Mouse (Mus musculus) hindbrain, embryonic 10.5 days (tissue): Measurements from ENCODE around the gene Cd163l1. TPM values are rescaled to one million over a fixed set of nuclear protein-coding genes. Genes with fewer than 3 reads are reported as not detected.

ENCODE experiments used
- DNase-seq: peaks from one replicate; pipeline ENCODE4 v3.0.0-alpha.2; 2017; ENCODE audit warnings: low spot score
- H3K27ac ChIP-seq: fragments of 300-500 bp; sonication (generic); 2 replicates; pipeline ENCODE4 v1.5.1; 2016; ENCODE audit warnings: mild to moderate bottlenecking, moderate library complexity
- H3K27me3 ChIP-seq: fragments of 300-500 bp; sonication (generic); 2 replicates; pipeline ENCODE4 v1.6.1; 2016; ENCODE audit warnings: mild to moderate bottlenecking; ENCODE audit not compliant: poor library complexity, insufficient read depth, severe bottlenecking
- H3K36me3 ChIP-seq: fragments of 300-500 bp; sonication (generic); 2 replicates; pipeline ENCODE4 v1.6.1; 2016; ENCODE audit warnings: mild to moderate bottlenecking, moderate library complexity
- H3K4me1 ChIP-seq: fragments of 300-500 bp; sonication (generic); replicated peaks from 2 replicates; pipeline ENCODE4 v1.6.1; 2016; ENCODE audit warnings: mild to moderate bottlenecking
- H3K4me3 ChIP-seq: fragments of 300-500 bp; sonication (generic); 2 replicates; pipeline ENCODE4 v1.5.1; 2016; ENCODE audit warnings: mild to moderate bottlenecking, moderate library complexity
- H3K9me3 ChIP-seq: fragments of 300-500 bp; sonication (generic); 2 replicates; pipeline ENCODE4 v1.6.1; 2016; ENCODE audit warnings: mild to moderate bottlenecking, moderate library complexity
- WGBS: fragments of 180-500 bp; shearing (Covaris S2); methylation state at CpG from one replicate; pipeline ENCODE4 v1.1.7; 2016; 5-methylcytosine and 5-hydroxymethylcytosine counted together
- polyA plus RNA-seq: library from polyadenylated mRNA; unstranded; fragments of >200 nt; fragmentation: Nextera tagmentation; extraction: Ambion mirVana; gene quantifications from 2 replicates; pipeline ENCODE4 v1.2.1, GENCODE M21; 2016

Cd163l1 gene
- not detected in 2 replicates for polyA plus RNA-seq

- H3K27ac ChIP-seq = no peak within 1 kb of the TSS
- peaks cover 2% of the 10 kb centered on the region; the same call in 1 of the 2 replicates for H3K9me3 ChIP-seq
- H3K36me3 ChIP-seq = no peaks in the 10 kb centered on the region
- WGBS = 86% methylated on average over 2 of the region's 2 CpGs
- no peak for DNase-seq
- no peaks in the 10 kb centered on the region for H3K4me1 ChIP-seq
- no peak within 1 kb of the TSS for H3K4me3 ChIP-seq
- no peaks in the 10 kb centered on the region for H3K27me3 ChIP-seq
These were observed at the start of gene Cd163l1 for GRCm38 (mm10) chr7:140217967-140218366. Cd163l1 (plus strand) TSS chr7:140218267.

GRCm38 (mm10) chr7:140169386-140169785, 48.7 kb upstream of the Cd163l1 start:
- H3K4me1 ChIP-seq = no peaks in the 10 kb centered on the region
- no peaks in the 10 kb centered on the region for H3K36me3 ChIP-seq
- H3K4me3 ChIP-seq = no peak overlapping the region
- no peaks in the 10 kb centered on the region for H3K27me3 ChIP-seq
- H3K27ac ChIP-seq = no peak overlapping the region
- H3K9me3 ChIP-seq = no peaks in the 10 kb centered on the region
- DNase-seq = no peak
- 78% methylated on average over 4 of the region's 4 CpGs for WGBS

DNA sequence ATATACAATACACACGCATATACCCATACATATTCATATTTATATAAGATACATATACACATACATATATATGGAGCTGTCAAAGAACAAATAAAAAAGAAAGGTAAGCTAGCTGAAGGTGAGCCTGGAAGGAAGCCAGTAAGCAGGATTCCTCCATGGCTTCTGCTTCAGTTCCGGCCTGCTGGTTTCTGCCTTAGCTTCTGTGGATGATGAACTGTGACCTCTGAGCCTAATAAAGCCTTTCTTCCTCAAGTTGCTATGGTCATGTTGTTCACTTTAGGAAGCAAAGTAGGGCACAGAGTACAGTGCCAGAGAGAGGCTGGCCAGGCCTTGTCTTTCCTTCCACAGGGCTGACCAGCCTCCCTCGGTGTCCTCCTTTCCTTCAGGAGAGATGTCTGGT, 47.2 kb upstream of the Cd163l1 start:
- H3K27ac ChIP-seq = no peak overlapping the region
- no peak for DNase-seq
- no peaks in the 10 kb centered on the region for H3K27me3 ChIP-seq
- H3K36me3 ChIP-seq = no peaks in the 10 kb centered on the region
- 87% methylated on average over 3 of the region's 3 CpGs for whole genome bisulfite sequencing
- H3K4me3 ChIP-seq = no peak overlapping the region
- H3K4me1 ChIP-seq = no peaks in the 10 kb centered on the region
- no peaks in the 10 kb centered on the region for H3K9me3 ChIP-seq

GRCm38 (mm10) chr7:140172936-140173335, 45.1 kb upstream of the Cd163l1 start, which contains the start of gene Olfr523:
Olfr523 (plus strand) TSS chr7:140173217.
- Histone ChIP-seq H3K4me3 (no peak within 1 kb of the TSS), H3K4me1 (no peaks in the 10 kb centered on the region), H3K36me3 (no peaks in the 10 kb centered on the region), H3K27me3 (no peaks in the 10 kb centered on the region), H3K9me3 (no peaks in the 10 kb centered on the region), H3K27ac (no peak within 1 kb of the TSS)
- DNase-seq = no peak
- 50% methylated on average over 1 of the region's 1 CpGs for WGBS

GRCm38 (mm10) chr7:140179176-140179575, 38.9 kb upstream of the Cd163l1 start:
- Histone ChIP-seq H3K27ac (no peak overlapping the region), H3K9me3 (no peaks in the 10 kb centered on the region), H3K27me3 (no peaks in the 10 kb centered on the region), H3K36me3 (no peaks in the 10 kb centered on the region), H3K4me3 (no peak overlapping the region), H3K4me1 (no peaks in the 10 kb centered on the region)
- DNase-seq = no peak
- 91% methylated on average over 2 of the region's 2 CpGs for whole genome bisulfite sequencing

GRCm38 (mm10) chr7:140180692-140181091, 37.4 kb upstream of the Cd163l1 start:
- 82% methylated on average over 2 of the region's 2 CpGs for WGBS
- no peaks in the 10 kb centered on the region for H3K9me3 ChIP-seq
- no peaks in the 10 kb centered on the region for H3K27me3 ChIP-seq
- no peaks in the 10 kb centered on the region for H3K36me3 ChIP-seq
- H3K27ac ChIP-seq = no peak overlapping the region
- DNase-seq = no peak
- H3K4me1 ChIP-seq = no peaks in the 10 kb centered on the region
- no peak overlapping the region for H3K4me3 ChIP-seq

- no peaks in the 10 kb centered on the region for H3K36me3 ChIP-seq
- DNase-seq = no peak
- 91% methylated on average over 4 of the region's 4 CpGs for WGBS
- no peak overlapping the region for H3K27ac ChIP-seq
- H3K4me3 ChIP-seq = no peak overlapping the region
- H3K9me3 ChIP-seq = no peaks in the 10 kb centered on the region
- no peaks in the 10 kb centered on the region for H3K4me1 ChIP-seq
- H3K27me3 ChIP-seq = no peaks in the 10 kb centered on the region
These were observed 33.9 kb upstream of the Cd163l1 start for GRCm38 (mm10) chr7:140184206-140184605.

- 67% methylated on average over 18 of the region's 18 CpGs for WGBS
- no peak for DNase-seq
These were observed 31.1 kb upstream of the Cd163l1 start for GRCm38 (mm10) chr7:140186646-140187620.

GRCm38 (mm10) chr7:140187721-140188390, 30.2 kb upstream of the Cd163l1 start:
- Histone ChIP-seq H3K36me3 (no peaks in the 10 kb centered on the region), H3K4me3 (no peak overlapping the region), H3K27me3 (no peaks in the 10 kb centered on the region), H3K9me3 (no peaks in the 10 kb centered on the region), H3K4me1 (no peaks in the 10 kb centered on the region), H3K27ac (no peak overlapping the region)
- 86% methylated on average over 7 of the region's 7 CpGs for WGBS
- DNase-seq = no peak

More at GRCm38 (mm10) chr7:140186646-140187620, 31.1 kb upstream of the Cd163l1 start:
- no peaks in the 10 kb centered on the region for H3K36me3 ChIP-seq
- no peak overlapping the region for H3K4me3 ChIP-seq
- H3K9me3 ChIP-seq = no peaks in the 10 kb centered on the region
- no peaks in the 10 kb centered on the region for H3K27me3 ChIP-seq
- no peaks in the 10 kb centered on the region for H3K4me1 ChIP-seq
- no peak overlapping the region for H3K27ac ChIP-seq

DNA sequence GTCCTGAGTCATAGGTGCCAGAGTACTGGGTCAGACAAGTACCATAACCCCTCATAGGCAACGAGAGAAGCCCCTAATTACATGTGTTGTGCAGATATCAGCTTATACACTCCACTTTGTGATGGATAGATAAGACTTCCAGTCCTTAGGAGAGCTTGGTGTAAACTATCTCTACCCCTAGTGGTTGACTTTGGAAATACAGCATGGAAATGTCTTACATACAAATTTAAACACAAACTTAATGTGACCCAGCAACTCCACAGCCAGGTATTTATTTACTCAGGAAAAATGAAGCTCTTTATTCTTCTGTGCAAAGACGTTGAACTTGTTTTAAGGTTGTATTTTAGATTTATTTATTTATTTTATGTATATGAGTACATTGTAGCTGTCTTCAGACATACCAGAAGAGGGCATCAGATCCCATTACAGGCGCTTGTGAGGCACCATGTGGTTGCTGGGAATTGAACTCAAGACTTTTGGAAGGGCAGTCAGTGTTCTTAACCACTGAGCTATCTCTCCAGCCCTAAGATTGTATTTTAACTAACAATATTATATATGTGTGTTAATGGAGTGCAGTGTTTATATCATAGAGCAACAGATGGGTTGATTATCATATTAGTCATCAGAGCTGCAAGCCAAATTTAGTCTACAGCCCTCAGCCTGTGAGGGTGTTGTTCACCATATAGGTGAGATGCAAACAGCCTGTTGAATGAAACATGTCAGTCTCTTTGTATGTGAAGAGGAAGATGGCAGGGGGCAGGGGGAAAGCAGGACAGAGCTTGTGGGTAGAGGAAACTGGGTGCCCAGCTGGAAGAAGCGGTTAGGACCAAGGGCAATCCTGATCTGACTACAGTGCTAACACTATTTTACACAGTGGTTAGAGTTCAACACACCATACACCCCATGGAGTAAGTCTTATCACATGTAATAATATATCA, 29.4 kb upstream of the Cd163l1 start:
- Histone ChIP-seq H3K4me1 (no peaks in the 10 kb centered on the region), H3K27me3 (no peaks in the 10 kb centered on the region), H3K4me3 (no peak overlapping the region), H3K9me3 (no peaks in the 10 kb centered on the region), H3K36me3 (no peaks in the 10 kb centered on the region), H3K27ac (no peak overlapping the region)
- 67% methylated on average over 4 of the region's 4 CpGs for WGBS
- no peak for DNase-seq

DNA sequence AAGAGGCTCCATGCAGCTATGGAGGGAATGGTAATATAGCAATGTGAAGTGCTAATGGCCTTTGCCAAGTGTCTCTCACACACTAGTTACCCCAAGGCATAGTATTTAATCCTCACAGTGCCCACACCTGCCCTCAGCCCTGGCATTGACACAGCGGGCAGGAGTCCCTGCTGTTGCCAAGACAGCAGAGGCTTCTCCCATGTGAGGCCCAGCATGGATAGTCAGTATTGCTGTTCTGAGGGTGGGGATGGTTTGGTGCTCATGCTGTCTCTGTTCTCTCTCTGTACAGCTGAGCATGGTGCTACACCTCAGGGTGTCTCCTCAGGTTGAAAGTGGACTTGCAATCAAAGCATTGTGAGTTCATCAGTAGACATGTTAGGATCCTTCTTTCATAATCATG, 27.6 kb upstream of the Cd163l1 start:
- WGBS = 94% methylated on average over 1 of the region's 1 CpGs
- Histone ChIP-seq H3K36me3 (no peaks in the 10 kb centered on the region), H3K27ac (no peak overlapping the region), H3K27me3 (no peaks in the 10 kb centered on the region), H3K4me3 (no peak overlapping the region), H3K9me3 (no peaks in the 10 kb centered on the region), H3K4me1 (no peaks in the 10 kb centered on the region)
- no peak for DNase-seq

- no peak overlapping the region for H3K4me3 ChIP-seq
- WGBS = 64% methylated on average over 2 of the region's 2 CpGs
- no peaks in the 10 kb centered on the region for H3K9me3 ChIP-seq
- no peaks in the 10 kb centered on the region for H3K4me1 ChIP-seq
- no peaks in the 10 kb centered on the region for H3K27me3 ChIP-seq
- no peak overlapping the region for H3K27ac ChIP-seq
- H3K36me3 ChIP-seq = no peaks in the 10 kb centered on the region
- DNase-seq = no peak
These were observed 25.6 kb upstream of the Cd163l1 start for GRCm38 (mm10) chr7:140192445-140192844.
